Mouse (Mus musculus) lung, embryonic 16.5 days (tissue): ENCODE measurements around the gene Sod2. TPM values are rescaled to one million over a fixed set of nuclear protein-coding genes. Genes with fewer than 3 reads are reported as not detected.
"Not testable (repeated sequence)": the region's sequence is repeated elsewhere in the genome, so short reads cannot be mapped to it uniquely, and the experiment has no call there.

Source experiments
- ATAC-seq: fragments of 200-750 bp; cut with Nextera tagmentation; 2 replicates; pipeline ENCODE4 v1.8.0; 2017; ENCODE audit warnings: low read depth, mild to moderate bottlenecking, moderate library complexity
- H3K27ac ChIP-seq: fragments of 300-500 bp; sonication (generic); 2 replicates; pipeline ENCODE4 v1.5.1; 2014; ENCODE audit warnings: mild to moderate bottlenecking, control low read depth, low read length
- H3K27me3 ChIP-seq: fragments of 300-500 bp; sonication (generic); 2 replicates; pipeline ENCODE4 v1.6.1; 2014; ENCODE audit warnings: low read depth, low read length, mixed read lengths; ENCODE audit not compliant: control insufficient read depth, insufficient read depth
- H3K36me3 ChIP-seq: fragments of 300-500 bp; sonication (generic); 2 replicates; pipeline ENCODE4 v1.6.1; 2014; ENCODE audit warnings: low read length; ENCODE audit not compliant: control insufficient read depth, insufficient read depth
- H3K4me1 ChIP-seq: fragments of 300-500 bp; sonication (generic); replicated peaks from 2 replicates; pipeline ENCODE4 v1.6.1; 2014; ENCODE audit warnings: low read length, mixed read lengths; ENCODE audit not compliant: control insufficient read depth, insufficient read depth
- H3K4me2 ChIP-seq: fragments of 300-500 bp; sonication (generic); 2 replicates; pipeline ENCODE4 v1.6.1; 2014; ENCODE audit warnings: low read depth, low read length, control low read depth
- H3K4me3 ChIP-seq: fragments of 300-500 bp; sonication (generic); 2 replicates; pipeline ENCODE4 v1.5.1; 2014; ENCODE audit warnings: mild to moderate bottlenecking, low read length, control low read depth
- H3K9ac ChIP-seq: fragments of 300-500 bp; sonication (generic); 2 replicates; pipeline ENCODE4 v1.6.1; 2014; ENCODE audit warnings: low read length, control low read depth
- H3K9me3 ChIP-seq: fragments of 300-500 bp; sonication (generic); 2 replicates; pipeline ENCODE4 v1.6.1; 2016; ENCODE audit warnings: low read length; ENCODE audit not compliant: control insufficient read depth
- WGBS: fragments of 180-500 bp; shearing (Covaris S2); extraction: QIAGEN DNeasy Blood & Tissue Kit; methylation state at CpG from one replicate; pipeline ENCODE4 v1.1.7; 2014; 5-methylcytosine and 5-hydroxymethylcytosine counted together
- polyA plus RNA-seq: library from polyadenylated mRNA; unstranded; fragments of >200 nt; fragmentation: Nextera tagmentation; extraction: Ambion mirVana; gene quantifications from 2 replicates; pipeline ENCODE4 v1.2.1, GENCODE M21; 2015

Gene Sod2
- polyA plus RNA-seq, result 102 and 116 TPM in 2 replicates

GRCm38 (mm10) chr17:13006546-13006945 is at the start of gene Sod2:
Sod2 (plus strand) TSS chr17:13006846.
- WGBS, result 94% methylated on average over 2 of the region's 2 CpGs
- peak within 1 kb of the TSS; percentile 82 for H3K4me2 ChIP-seq
- peak within 1 kb of the TSS; percentile 69 for H3K4me3 ChIP-seq
- H3K4me1 ChIP-seq, result peaks cover 13% of the 10 kb centered on the region
- H3K9ac ChIP-seq, result peak within 1 kb of the TSS; percentile 70
- ATAC-seq, H3K27me3 ChIP-seq, H3K36me3 ChIP-seq, H3K9me3 ChIP-seq: not testable (repeated sequence)
- peak within 1 kb of the TSS; percentile 76 for H3K27ac ChIP-seq

- H3K9ac ChIP-seq, ATAC-seq, H3K27ac ChIP-seq, H3K36me3 ChIP-seq, H3K4me2 ChIP-seq, H3K4me3 ChIP-seq, H3K4me1 ChIP-seq, H3K27me3 ChIP-seq, H3K9me3 ChIP-seq: not testable (repeated sequence)
- 33% methylated on average over 1 of the region's 2 CpGs for WGBS
Measured at GRCm38 (mm10) chr17:12959377-12959776, 47.3 kb upstream of the Sod2 start.

GRCm38 (mm10) chr17:12960331-12960873 is 46.2 kb upstream of the Sod2 start, which contains the start of gene Acat2:
Acat2 (minus strand) TSS chr17:12960747.
- H3K4me2 ChIP-seq, result peak within 1 kb of the TSS; percentile 77
- H3K36me3 ChIP-seq, result peaks cover 6% of the 10 kb centered on the region; the same call in 1 of the 2 replicates
- no peaks in the 10 kb centered on the region for H3K9me3 ChIP-seq
- peak within 1 kb of the TSS; percentile 73 for H3K9ac ChIP-seq
- peak within 1 kb of the TSS; percentile 83 for H3K4me3 ChIP-seq
- H3K4me1 ChIP-seq, result peaks cover 3% of the 10 kb centered on the region; the same call in 1 of the 2 replicates
- H3K27me3 ChIP-seq, result no peaks in the 10 kb centered on the region
- WGBS, result under 1% methylated on average over 40 of the region's 42 CpGs
- peak within 1 kb of the TSS; percentile 84 for H3K27ac ChIP-seq
- peak; percentile 98 for ATAC-seq

- 56% methylated on average over 3 of the region's 3 CpGs for WGBS
- ATAC-seq, result no peak
- Histone ChIP-seq H3K27ac (no peak overlapping the region), H3K4me2 (no peak overlapping the region), H3K4me3 (no peak overlapping the region), H3K9ac (no peak overlapping the region), H3K9me3 (no peaks in the 10 kb centered on the region), H3K27me3 (no peaks in the 10 kb centered on the region), H3K36me3 (peaks cover 14% of the 10 kb centered on the region), H3K4me1 (peaks cover 3% of the 10 kb centered on the region; the same call in 1 of the 2 replicates)
Measured at GRCm38 (mm10) chr17:12963476-12963875, 43.2 kb upstream of the Sod2 start.

GRCm38 (mm10) chr17:12967173-12967572 is 39.5 kb upstream of the Sod2 start:
- 86% methylated on average over 2 of the region's 2 CpGs for WGBS
- H3K36me3 ChIP-seq, result peaks cover 18% of the 10 kb centered on the region
- H3K27me3 ChIP-seq, result no peaks in the 10 kb centered on the region
- no peak overlapping the region for H3K9ac ChIP-seq
- no peak overlapping the region for H3K4me2 ChIP-seq
- H3K9me3 ChIP-seq, result no peaks in the 10 kb centered on the region
- no peak overlapping the region for H3K4me3 ChIP-seq
- ATAC-seq, result no peak
- H3K4me1 ChIP-seq, result no peaks in the 10 kb centered on the region
- H3K27ac ChIP-seq, result no peak overlapping the region

- H3K9ac ChIP-seq, result no peak overlapping the region
- no peak overlapping the region for H3K4me3 ChIP-seq
- H3K27ac ChIP-seq, result no peak overlapping the region
- H3K27me3 ChIP-seq, result no peaks in the 10 kb centered on the region
- WGBS, result 92% methylated on average over 2 of the region's 2 CpGs
- no peaks in the 10 kb centered on the region for H3K9me3 ChIP-seq
- no peak for ATAC-seq
- H3K4me2 ChIP-seq, result no peak overlapping the region
- H3K36me3 ChIP-seq, result peaks cover 25% of the 10 kb centered on the region
- H3K4me1 ChIP-seq, result no peaks in the 10 kb centered on the region
Measured at GRCm38 (mm10) chr17:12973851-12974250, 32.8 kb upstream of the Sod2 start.

GRCm38 (mm10) chr17:12978546-12978945 is 28.1 kb upstream of the Sod2 start:
- Histone ChIP-seq H3K9me3 (no peaks in the 10 kb centered on the region), H3K4me3 (no peak overlapping the region), H3K27me3 (no peaks in the 10 kb centered on the region), H3K4me2 (no peak overlapping the region), H3K27ac (no peak overlapping the region), H3K36me3 (peaks cover 49% of the 10 kb centered on the region), H3K9ac (no peak overlapping the region), H3K4me1 (no peaks in the 10 kb centered on the region)
- ATAC-seq, result no peak
- WGBS, result 91% methylated on average over 1 of the region's 1 CpGs

- Histone ChIP-seq H3K4me3 (no peak overlapping the region), H3K4me2 (no peak overlapping the region), H3K9ac (no peak overlapping the region), H3K36me3 (peaks cover 44% of the 10 kb centered on the region), H3K9me3 (no peaks in the 10 kb centered on the region), H3K4me1 (no peaks in the 10 kb centered on the region), H3K27me3 (no peaks in the 10 kb centered on the region), H3K27ac (no peak overlapping the region)
- 59% methylated on average over 2 of the region's 2 CpGs for WGBS
- ATAC-seq, result no peak
Measured at GRCm38 (mm10) chr17:12983988-12984387, 22.7 kb upstream of the Sod2 start.

- ATAC-seq, H3K4me3 ChIP-seq, H3K27ac ChIP-seq, H3K27me3 ChIP-seq, H3K9ac ChIP-seq, H3K9me3 ChIP-seq, H3K4me2 ChIP-seq, H3K4me1 ChIP-seq: not testable (repeated sequence)
- 97% methylated on average over 8 of the region's 8 CpGs for WGBS
- H3K36me3 ChIP-seq, result peaks cover 17% of the 10 kb centered on the region
Measured at GRCm38 (mm10) chr17:12988096-12988495, 18.6 kb upstream of the Sod2 start.
